17 mouse cellular contexts compared by ENCODE assay signal in the genomic region with DNA sequence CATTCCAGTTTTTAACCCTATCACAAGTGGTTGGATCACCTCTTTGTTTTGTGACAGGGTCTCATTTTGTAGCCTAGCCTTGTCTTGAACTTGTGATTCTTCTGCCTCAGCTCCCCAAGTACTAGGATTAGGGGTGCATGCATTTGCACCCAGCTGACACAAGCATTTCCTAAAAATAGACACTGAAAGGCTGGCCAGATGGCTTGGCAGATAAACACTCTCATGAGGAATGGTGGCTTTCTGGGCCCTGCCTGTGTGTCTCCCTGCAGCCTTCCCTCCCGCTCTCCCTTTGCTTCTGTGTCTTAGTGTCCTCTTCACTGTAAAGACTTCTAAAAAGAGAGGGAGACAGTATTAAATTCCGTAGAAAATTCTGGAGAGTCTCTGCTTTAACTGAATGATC. TPM values are rescaled to one million over a fixed set of nuclear protein-coding genes. Genes with fewer than 3 reads are reported as not detected.
DNase-seq lines count a peak whose midpoint lies in the region; ATAC-seq and TF ChIP-seq lines count a peak whose summit lies in the region.
"Had no signal": no experiment of that assay in that cellular context is flagged by ENCODE, and none has a peak within 500 bp of the region (broad histone marks: within the 10 kb centered on the region; RNA-seq: fewer than 3 reads in every experiment).

No protein-coding gene starts in this region.

- DNase-seq in adrenal gland, postnatal 14 days, result peak; percentile 37
- DNase-seq in adrenal gland, postnatal 36 days, result no peak
- no peak for DNase-seq in layer of hippocampus, adult 2 months (ENCODE audit: low spot score in 2 of 2)
- no peak for DNase-seq in layer of hippocampus, adult 9-10 months (ENCODE audit: low spot score)
- peak; percentile 44 for DNase-seq in c-Kit-positive CD71-positive TER-119-negative erythroid progenitor cells, embryonic 14.5 days (ENCODE audit: low read depth)
- peak; percentile 63 to 76 for DNase-seq in cerebellum, postnatal 25 days
- DNase-seq in stomach, postnatal 0 days (ENCODE audit: low spot score), result no peak
- DNase-seq in midbrain, postnatal 0 days (ENCODE audit: low spot score), result no peak
- DNase-seq: heart, adult 11 months; right cerebral cortex, adult 18-20 months had no signal

- H3K9me3 ChIP-seq in stomach, postnatal 0 days (ENCODE audit: control insufficient read depth, low read length), result no peaks in the 10 kb centered on the region
- H3K9me3 ChIP-seq in midbrain, postnatal 0 days (ENCODE audit: low read length), result no peaks in the 10 kb centered on the region
- H3K9me3 ChIP-seq: hindbrain, embryonic 12.5 days; kidney, embryonic 15.5 days had no signal

- no peaks in the 10 kb centered on the region for H3K27me3 ChIP-seq in stomach, postnatal 0 days (ENCODE audit: control insufficient read depth, insufficient read depth, low read length)
- no peaks in the 10 kb centered on the region for H3K27me3 ChIP-seq in midbrain, postnatal 0 days (ENCODE audit: insufficient read depth, low read length)
- H3K27me3 ChIP-seq: CH12.LX; hindbrain, embryonic 12.5 days; kidney, embryonic 15.5 days; Patski had no signal

- no peak overlapping the region for H3K4me3 ChIP-seq in layer of hippocampus, adult 2 months
- H3K4me3 ChIP-seq in stomach, postnatal 0 days (ENCODE audit: low read depth, low read length), result no peak overlapping the region
- no peak overlapping the region for H3K4me3 ChIP-seq in midbrain, postnatal 0 days (ENCODE audit: low read depth, low read length)
- H3K4me3 ChIP-seq: embryonic facial prominence, embryonic 10.5 days; erythroblast, embryonic 14.5 days; hindbrain, embryonic 12.5 days; kidney, embryonic 15.5 days had no signal

- no peak overlapping the region for H3K9ac ChIP-seq in stomach, postnatal 0 days (ENCODE audit: low read length)
- H3K9ac ChIP-seq in midbrain, postnatal 0 days (replicated peaks; ENCODE audit: low read length, poor library complexity, severe bottlenecking), result no peak overlapping the region
- H3K9ac ChIP-seq: hindbrain, embryonic 12.5 days; kidney, embryonic 15.5 days; lung, embryonic 14.5 days had no signal

- no peak for TF ChIP-seq CTCF in layer of hippocampus, adult 2 months (conservative IDR thresholded peaks at IDR 0.05)
- TF ChIP-seq CTCF in stomach, postnatal 0 days (IDR thresholded peaks at IDR 0.05; ENCODE audit: low read depth), result no peak
- TF ChIP-seq CTCF in midbrain, postnatal 0 days (IDR thresholded peaks at IDR 0.05), result no peak

- H3K4me2 ChIP-seq in stomach, postnatal 0 days (replicated peaks; ENCODE audit: low read depth), result no peak overlapping the region
- no peak overlapping the region for H3K4me2 ChIP-seq in midbrain, postnatal 0 days (ENCODE audit: low read depth, low read length, poor library complexity, severe bottlenecking)
- H3K4me2 ChIP-seq: hindbrain, embryonic 12.5 days; kidney, embryonic 15.5 days; lung, embryonic 14.5 days had no signal

- no peak for ATAC-seq in stomach, postnatal 0 days (ENCODE audit: low FRiP score, low TSS enrichment)
- no peak for ATAC-seq in midbrain, postnatal 0 days (ENCODE audit: low FRiP score)
- ATAC-seq: Patski had no signal

- H3K4me1 ChIP-seq in stomach, postnatal 0 days (replicated peaks; ENCODE audit: control insufficient read depth, insufficient read depth), result peaks cover 3% of the 10 kb centered on the region; the same call in 1 of the 2 replicates
- no peaks in the 10 kb centered on the region for H3K4me1 ChIP-seq in midbrain, postnatal 0 days (ENCODE audit: insufficient read depth, low read length)

- H3K36me3 ChIP-seq in stomach, postnatal 0 days (ENCODE audit: control insufficient read depth, insufficient read depth, low read length), result peaks cover 3% of the 10 kb centered on the region; the same call in 1 of the 2 replicates
- peaks cover 5% of the 10 kb centered on the region for H3K36me3 ChIP-seq in midbrain, postnatal 0 days (ENCODE audit: insufficient read depth, low read length)

- WGBS in stomach, postnatal 0 days, result 66% methylated on average over 2 of the region's 2 CpGs
- 91% methylated on average over 2 of the region's 2 CpGs for WGBS in midbrain, postnatal 0 days

- peak overlapping the region; percentile 65; the same call in 1 of the 2 replicates for H3K27ac ChIP-seq in layer of hippocampus, adult 2 months
- H3K27ac ChIP-seq in stomach, postnatal 0 days (replicated peaks), result no peak overlapping the region
- H3K27ac ChIP-seq in midbrain, postnatal 0 days (ENCODE audit: low read depth, low read length), result no peak overlapping the region
- H3K27ac ChIP-seq: embryonic facial prominence, embryonic 10.5 days; hindbrain, embryonic 12.5 days; kidney, embryonic 15.5 days had no signal

- TF ChIP-seq EP300 in stomach, postnatal 0 days (optimal IDR thresholded peaks at IDR 0.05), result no peak

RNA-seq across cellular contexts. Expression of gene Tubg1, which starts 11.4 kb away (rescaled TPM):
- 45.9 and 48.6 TPM in 2 replicates for total RNA-seq in adrenal gland, postnatal 14 days (2021)
- total RNA-seq in adrenal gland, postnatal 36 days (2021), result 10 to 100 TPM; 41.3 to 42.7 TPM
- total RNA-seq in layer of hippocampus, adult 2 months (2021), result 10 to 100 TPM; 41.7 to 42.6 TPM
- 29.7 and 29.8 TPM in 2 replicates for polyA plus RNA-seq in stomach, postnatal 0 days (2015; fragmentation: Nextera tagmentation; extraction: Ambion mirVana)
- 40.5 and 52.6 TPM in 2 replicates for total RNA-seq in midbrain, postnatal 0 days (2014; rRNA removed)
- 64.4 and 64.6 TPM in 2 replicates for polyA plus RNA-seq in midbrain, postnatal 0 days (2015; fragmentation: Nextera tagmentation; extraction: Ambion mirVana)

RNA-seq across cellular contexts. Expression of gene Retreg3, which starts 11.5 kb away (rescaled TPM):
- 53.7 and 56.0 TPM in 2 replicates for total RNA-seq in adrenal gland, postnatal 14 days (2021)
- 10 to 100 TPM; 53.2 to 57.2 TPM for total RNA-seq in adrenal gland, postnatal 36 days (2021)
- 10 to 100 TPM; 55.0 to 56.6 TPM for total RNA-seq in layer of hippocampus, adult 2 months (2021)
- polyA plus RNA-seq in stomach, postnatal 0 days (2015; fragmentation: Nextera tagmentation; extraction: Ambion mirVana), result 16.1 and 17.9 TPM in 2 replicates
- 54.9 and 61.7 TPM in 2 replicates for total RNA-seq in midbrain, postnatal 0 days (2014; rRNA removed)
- 24.8 and 26.0 TPM in 2 replicates for polyA plus RNA-seq in midbrain, postnatal 0 days (2015; fragmentation: Nextera tagmentation; extraction: Ambion mirVana)

RNA-seq across cellular contexts. Expression of gene Tubg2, which starts 24.5 kb away (rescaled TPM):
- 7.2 and 7.9 TPM in 2 replicates for total RNA-seq in adrenal gland, postnatal 14 days (2021)
- 1 to 10 TPM; 5.9 to 7.0 TPM for total RNA-seq in adrenal gland, postnatal 36 days (2021)
- total RNA-seq in layer of hippocampus, adult 2 months (2021), result 10 to 100 TPM; 40.2 to 44.5 TPM
- 3.0 and 3.1 TPM in 2 replicates for polyA plus RNA-seq in stomach, postnatal 0 days (2015; fragmentation: Nextera tagmentation; extraction: Ambion mirVana)
- 38.4 and 40.6 TPM in 2 replicates for total RNA-seq in midbrain, postnatal 0 days (2014; rRNA removed)
- polyA plus RNA-seq in midbrain, postnatal 0 days (2015; fragmentation: Nextera tagmentation; extraction: Ambion mirVana), result 86.1 and 93.8 TPM in 2 replicates
- polyA plus RNA-seq: erythroblast, embryonic 14.5 days had no signal

RNA-seq across cellular contexts. Expression of gene Psmc3ip, which starts 36.0 kb away (rescaled TPM):
- total RNA-seq in adrenal gland, postnatal 14 days (2021), result 6.6 and 8.8 TPM in 2 replicates
- total RNA-seq in adrenal gland, postnatal 36 days (2021), result 1 to 10 TPM; 5.8 to 6.6 TPM
- total RNA-seq in layer of hippocampus, adult 2 months (2021), result 1 to 10 TPM; 4.4 to 4.7 TPM
- 10.6 and 11.8 TPM in 2 replicates for polyA plus RNA-seq in stomach, postnatal 0 days (2015; fragmentation: Nextera tagmentation; extraction: Ambion mirVana)
- total RNA-seq in midbrain, postnatal 0 days (2014; rRNA removed), result 5.3 and 6.9 TPM in 2 replicates
- polyA plus RNA-seq in midbrain, postnatal 0 days (2015; fragmentation: Nextera tagmentation; extraction: Ambion mirVana), result 8.9 and 10.3 TPM in 2 replicates

RNA-seq across cellular contexts. Expression of gene Cntnap1, which starts 39.1 kb away (rescaled TPM):
- total RNA-seq in adrenal gland, postnatal 14 days (2021), result 10.9 and 13.5 TPM in 2 replicates
- 1 to 10 TPM; 4.6 to 4.9 TPM for total RNA-seq in adrenal gland, postnatal 36 days (2021)
- total RNA-seq in layer of hippocampus, adult 2 months (2021), result 100 to 1,000 TPM; 169 to 171 TPM
- polyA plus RNA-seq in stomach, postnatal 0 days (2015; fragmentation: Nextera tagmentation; extraction: Ambion mirVana), result 0.52 and 0.94 TPM in 2 replicates
- 12.5 and 15.0 TPM in 2 replicates for total RNA-seq in midbrain, postnatal 0 days (2014; rRNA removed)
- 3.0 and 3.2 TPM in 2 replicates for polyA plus RNA-seq in midbrain, postnatal 0 days (2015; fragmentation: Nextera tagmentation; extraction: Ambion mirVana)

Comparison
In these comparisons a context has a peak if more than half of its experiments do, and no peak if none do; other contexts are left out.
1. DNase-seq: peak in adrenal gland, postnatal 14 days (single experiment), c-Kit-positive CD71-positive TER-119-negative erythroid progenitor cells, embryonic 14.5 days (single experiment) and cerebellum, postnatal 25 days (2 of 2); none in adrenal gland, postnatal 36 days (0 of 2), layer of hippocampus, adult 2 months (0 of 2), layer of hippocampus, adult 9-10 months (single experiment), stomach, postnatal 0 days (single experiment) and midbrain, postnatal 0 days (single experiment).